Mouse (Mus musculus) heart, postnatal 36 days (tissue): Measurements from ENCODE around the gene Rad1. TPM values are rescaled to one million over a fixed set of nuclear protein-coding genes. Genes with fewer than 3 reads are reported as not detected.
"Not testable (repeated sequence)": the region's sequence is repeated elsewhere in the genome, so short reads cannot be mapped to it uniquely, and the experiment has no call there.

Source experiments
- DNase-seq, 2 experiments: peaks; one replicate each; pipeline ENCODE4 v3.0.0; 2021 to 2022
- intact Hi-C: fragments of 180-260 bp; cut with DNase I; formaldehyde crosslinking; loops from one replicate; pipeline ENCODE4 v1.15.1; 2025
- total RNA-seq, 2 experiments: library from RNA; stranded (reverse); gene quantifications; 2 replicates each; pipeline ENCODE4 v1.2.3; 2021

Rad1 gene
- total RNA-seq: 1 to 10 TPM; 7.2 to 9.1 TPM

- peak; percentile 91 for DNase-seq
- intact Hi-C loops: loop anchor here (1.0 to 10.0 kb wide), 5 partner anchors 15 to 909 kb away; partner anchors contain the start of genes Amacr, Dnajc21 and Tars
Observed at GRCm38 (mm10) chr15:10485484-10486364, at the start of gene Rad1, which contains the start of gene Brix1. Gene Rad1, plus strand, starts transcription at chr15:10486018. Gene Brix1, minus strand, starts transcription at chr15:10485947.

GRCm38 (mm10) chr15:10436893-10437292, 48.9 kb upstream of the Rad1 start:
- DNase-seq: no peak

GRCm38 (mm10) chr15:10439963-10440362, 45.9 kb upstream of the Rad1 start:
- DNase-seq: no peak
- intact Hi-C loops: loop anchor here (5.0 kb wide), 1 partner anchor 988 kb away; no protein-coding TSS in a partner anchor

More at GRCm38 (mm10) chr15:10436893-10437292, 48.9 kb upstream of the Rad1 start:
- intact Hi-C loops: no loop called here

- no peak for DNase-seq
- intact Hi-C loops: loop anchor here (5.0 kb wide), 1 partner anchor 989 kb away; no protein-coding TSS in a partner anchor
Observed at GRCm38 (mm10) chr15:10441493-10441892, 44.3 kb upstream of the Rad1 start.

- intact Hi-C loops: loop anchor here (5.0 kb wide), 1 partner anchor 990 kb away; no protein-coding TSS in a partner anchor
- no peak for DNase-seq
Observed at GRCm38 (mm10) chr15:10442275-10442674, 43.5 kb upstream of the Rad1 start.

GRCm38 (mm10) chr15:10447102-10447501, 38.7 kb upstream of the Rad1 start:
- intact Hi-C loops: no loop called here
- DNase-seq: no peak

- DNase-seq: no peak
- intact Hi-C loops: no loop called here
Observed at GRCm38 (mm10) chr15:10460986-10461385, 24.8 kb upstream of the Rad1 start.

GRCm38 (mm10) chr15:10463555-10463954, 22.3 kb upstream of the Rad1 start:
- intact Hi-C loops: no loop called here
- no peak for DNase-seq

- no peak for DNase-seq
- intact Hi-C loops: no loop called here
Observed at GRCm38 (mm10) chr15:10464678-10465077, 21.1 kb upstream of the Rad1 start.

- intact Hi-C loops: no loop called here
- DNase-seq: no peak
Observed at GRCm38 (mm10) chr15:10468761-10469160, 17.1 kb upstream of the Rad1 start.

GRCm38 (mm10) chr15:10469641-10470150, 16.1 kb upstream of the Rad1 start:
- DNase-seq: no peak
- intact Hi-C loops: loop anchor here (1.0 to 5.0 kb wide), 2 partner anchors 17 to 513 kb away; partner anchors contain the start of genes Amacr and Rad1

GRCm38 (mm10) chr15:10470151-10470831, 15.5 kb upstream of the Rad1 start, which contains the start of gene Dnajc21:
Gene Dnajc21, minus strand, starts transcription at chr15:10470516.
- intact Hi-C loops: loop anchor here (1.0 to 5.0 kb wide), 2 partner anchors 16 to 512 kb away; partner anchors contain the start of genes Amacr and Rad1
- peak; percentile 83 to 91 for DNase-seq

- intact Hi-C loops: loop anchor here (1.0 to 5.0 kb wide), 2 partner anchors 15 to 511 kb away; partner anchors contain the start of genes Amacr and Rad1
- DNase-seq: no peak
Observed at GRCm38 (mm10) chr15:10470941-10471340, 14.9 kb upstream of the Rad1 start.

GRCm38 (mm10) chr15:10486365-10486839, 584 bp downstream of the Rad1 start:
- DNase-seq: no peak
- intact Hi-C loops: loop anchor here (1.0 to 10.0 kb wide), 5 partner anchors 16 to 908 kb away; partner anchors contain the start of genes Amacr, Dnajc21 and Tars

GRCm38 (mm10) chr15:10487246-10487645, 1.4 kb downstream of the Rad1 start:
- intact Hi-C loops: loop anchor here (5.0 to 10.0 kb wide), 4 partner anchors 95 to 908 kb away; partner anchors contain the start of genes Amacr and Tars
- no peak for DNase-seq

- DNase-seq: no peak
- intact Hi-C loops: no loop called here
Observed at GRCm38 (mm10) chr15:10490101-10490500, 4.3 kb downstream of the Rad1 start.

- no peak for DNase-seq
- intact Hi-C loops: no loop called here
Observed at GRCm38 (mm10) chr15:10495944-10496343, 10.1 kb downstream of the Rad1 start.

GRCm38 (mm10) chr15:10496696-10497095, 10.9 kb downstream of the Rad1 start:
- intact Hi-C loops, DNase-seq: not testable (repeated sequence)

- no peak for DNase-seq
- intact Hi-C loops: no loop called here
Observed at GRCm38 (mm10) chr15:10499593-10499992, 13.8 kb downstream of the Rad1 start.

GRCm38 (mm10) chr15:10500035-10500434, 14.2 kb downstream of the Rad1 start:
- no peak for DNase-seq
- intact Hi-C loops: loop anchor here (5.0 kb wide), 2 partner anchors 82 to 217 kb away; no protein-coding TSS in a partner anchor
